Mouse (Mus musculus): ENCODE measurements around the gene Pom121l2.

Gene Pom121l2

DNA sequence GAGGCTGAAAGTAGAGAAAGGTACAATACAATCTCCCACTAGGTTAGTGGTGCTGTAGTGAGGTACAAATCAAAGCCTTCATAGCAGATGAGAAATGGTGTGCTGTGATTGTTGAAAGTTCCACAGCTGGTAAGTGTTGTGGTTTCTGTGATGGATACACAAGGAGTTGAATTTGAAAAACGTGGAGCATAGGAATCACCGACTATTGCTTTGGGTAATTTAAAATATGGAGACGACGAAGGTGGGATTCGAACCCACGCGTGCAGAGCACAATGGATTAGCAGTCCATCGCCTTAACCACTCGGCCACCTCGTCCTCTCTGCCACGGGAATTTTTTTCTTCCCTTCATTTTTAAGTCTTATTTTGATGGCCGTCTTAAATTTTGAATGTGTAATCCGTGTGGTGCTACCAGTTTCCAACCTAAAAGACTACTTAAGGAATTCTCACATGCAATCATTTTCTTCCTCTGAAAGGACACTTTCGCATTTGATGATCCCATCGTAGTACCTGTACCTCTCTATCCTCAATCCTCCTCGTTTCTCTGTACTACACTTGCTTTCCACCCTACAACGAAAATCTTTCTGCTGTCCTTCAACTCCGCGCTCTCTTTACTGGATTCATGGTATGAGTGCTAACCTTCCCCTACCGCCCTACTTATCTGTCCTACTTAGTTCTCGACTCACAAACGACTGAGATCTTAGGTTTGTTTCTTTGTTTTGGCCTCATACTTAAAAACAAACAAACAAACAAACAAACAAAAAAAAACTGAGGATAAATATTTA, 13.2 kb downstream of the Pom121l2 start:
- DNase-seq (ENCODE audit: low read depth, low spot score), result no peak

DNA sequence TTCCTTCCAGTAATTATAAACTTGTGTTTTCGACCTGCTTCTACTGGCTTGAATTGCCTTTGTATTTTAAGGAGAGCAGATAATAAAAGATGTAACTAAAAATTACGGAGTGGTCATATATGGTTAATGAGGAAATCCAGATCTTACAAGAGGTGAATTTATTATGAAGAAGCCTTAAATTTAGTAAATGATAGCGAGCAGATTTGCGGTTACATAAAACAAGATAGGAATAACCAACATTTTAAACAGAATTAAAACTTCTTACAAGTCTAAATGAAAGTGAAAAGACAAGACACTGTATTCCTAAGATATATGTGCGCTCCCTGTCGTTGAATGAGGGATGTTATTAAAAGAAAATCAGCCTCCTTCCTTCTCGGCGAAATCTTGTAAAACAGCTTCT, 13.9 kb downstream of the Pom121l2 start:
- no peak for DNase-seq (ENCODE audit: low read depth, low spot score)

DNA sequence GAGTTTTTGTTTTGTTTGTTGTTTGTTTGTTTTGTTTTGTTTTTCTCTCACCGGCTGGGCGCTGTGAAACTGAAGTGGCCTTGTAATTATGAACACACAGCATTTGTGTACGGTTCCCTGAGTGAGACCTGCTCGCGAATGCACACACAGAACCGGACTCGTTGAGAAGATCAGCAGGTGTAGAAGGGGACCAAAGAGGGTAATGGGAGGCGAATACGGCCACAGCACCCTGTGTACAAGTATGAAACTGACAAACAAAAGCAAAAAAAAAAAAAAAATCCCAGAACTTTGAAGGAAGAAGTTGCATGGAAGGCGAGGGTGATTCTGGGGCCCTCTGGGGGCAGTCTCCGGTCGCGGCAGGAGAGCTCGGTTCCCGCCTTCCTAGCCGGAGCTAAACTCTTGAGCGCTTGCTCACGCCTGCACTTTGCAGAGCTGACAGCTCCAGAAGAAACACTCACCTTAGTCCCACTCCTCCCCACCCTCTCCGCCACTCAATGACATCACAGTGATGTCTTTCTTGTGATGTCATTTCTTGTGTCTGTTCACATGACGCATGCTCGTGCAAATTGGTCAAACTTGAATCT, 14.4 kb downstream of the Pom121l2 start:
- no peak for DNase-seq (ENCODE audit: low read depth, low spot score)

DNA sequence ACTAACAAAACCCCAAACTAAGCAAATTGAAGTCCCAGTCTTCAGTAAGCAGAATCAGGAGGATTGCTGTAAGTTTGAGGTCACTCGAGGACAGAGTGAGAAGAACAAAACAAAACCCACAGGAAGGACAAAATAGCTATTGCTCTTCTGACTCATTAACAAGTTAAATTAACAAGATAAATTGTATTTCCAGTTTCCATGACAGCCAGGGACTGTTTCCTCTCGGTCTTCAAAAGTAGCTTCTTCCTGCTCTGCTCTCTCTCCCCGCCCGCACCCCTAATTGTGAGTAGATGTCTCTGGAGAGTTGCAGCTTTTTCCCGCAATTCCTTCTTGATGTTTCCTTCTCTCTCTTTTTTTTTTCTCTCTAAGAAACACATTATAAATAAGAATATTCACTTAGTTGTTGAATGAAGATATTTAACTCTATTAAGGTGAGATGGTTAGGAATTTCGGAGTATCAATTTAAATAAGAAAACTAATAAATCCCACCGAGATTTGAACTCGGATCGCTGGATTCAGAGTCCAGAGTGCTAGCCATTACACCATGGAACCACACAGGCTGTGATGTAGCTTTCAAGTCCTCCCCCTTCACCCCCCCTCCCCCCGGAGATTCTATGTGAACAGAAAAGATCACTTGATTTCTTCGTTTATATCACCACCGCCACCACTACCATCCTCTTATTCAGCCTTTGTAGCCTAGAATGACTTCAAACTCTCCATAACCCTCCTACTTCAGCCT, 15.3 kb downstream of the Pom121l2 start:
- DNase-seq (ENCODE audit: low read depth, low spot score), result no peak

DNA sequence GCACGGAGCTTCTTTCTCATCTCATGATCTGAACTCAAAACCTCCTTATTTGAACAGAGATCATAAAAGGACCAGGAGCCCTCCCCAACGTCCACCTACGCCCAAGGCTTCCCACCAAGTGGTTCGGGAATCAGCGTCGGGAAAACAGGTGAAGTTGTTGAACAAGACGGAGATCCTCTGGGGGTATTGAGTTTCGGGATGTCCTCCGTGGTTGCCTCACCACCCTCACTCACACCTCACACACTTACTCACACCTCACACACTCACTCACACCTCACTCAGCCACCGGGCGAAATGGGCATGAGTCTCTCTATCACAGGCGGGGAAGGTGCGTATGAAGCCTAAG, 15.8 kb downstream of the Pom121l2 start:
- DNase-seq (ENCODE audit: low read depth, low spot score), result no peak

DNA sequence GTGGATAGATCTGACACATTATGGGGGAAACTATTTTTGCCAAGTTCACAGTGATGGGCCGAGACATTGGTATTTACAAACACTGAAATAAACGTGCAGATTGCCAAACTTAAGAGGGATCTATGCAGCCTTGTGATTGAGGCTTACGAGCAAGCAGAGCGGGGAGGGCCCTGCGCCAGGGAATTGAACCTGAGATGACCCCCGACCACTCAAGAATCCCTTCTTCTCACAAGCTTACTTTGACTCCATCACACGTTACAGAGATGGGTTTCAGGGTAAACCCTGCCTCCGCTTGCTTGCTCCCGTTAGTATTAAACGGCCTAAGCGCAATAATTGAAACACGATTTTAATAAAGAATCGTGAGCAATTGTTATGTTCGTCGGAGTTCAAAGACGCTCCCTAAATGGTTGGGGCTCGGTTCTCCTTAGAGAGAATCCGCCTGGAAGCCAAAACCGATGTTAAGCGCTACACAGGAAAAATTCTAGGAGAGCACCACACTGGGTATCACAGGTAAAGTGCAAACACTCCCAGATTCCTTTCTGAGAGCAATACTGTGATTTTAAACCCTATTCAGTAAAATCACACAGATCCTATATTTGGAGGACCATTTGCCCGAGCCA, 16.3 kb downstream of the Pom121l2 start:
- no peak for DNase-seq (ENCODE audit: low read depth, low spot score)

DNA sequence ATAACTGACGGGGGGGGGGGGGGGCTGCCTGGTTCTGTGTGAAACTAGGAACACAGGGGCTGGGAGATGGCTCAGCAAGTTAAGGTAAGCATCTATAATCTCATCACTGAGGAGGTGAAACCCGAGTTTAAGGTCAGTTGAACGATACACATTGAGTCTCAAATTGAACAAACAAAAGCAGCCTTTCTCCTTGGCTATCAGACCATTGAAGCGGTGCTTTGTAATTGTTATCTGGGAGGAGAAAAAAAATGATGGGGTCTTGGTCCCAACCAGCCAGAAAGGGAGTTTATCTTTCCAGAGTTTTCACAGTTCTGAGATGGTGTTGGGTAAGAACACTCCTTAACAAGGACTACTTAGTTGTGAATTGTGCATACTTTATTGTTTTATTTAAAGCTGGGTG, 16.8 kb downstream of the Pom121l2 start:
- DNase-seq (ENCODE audit: low read depth, low spot score), result no peak

DNA sequence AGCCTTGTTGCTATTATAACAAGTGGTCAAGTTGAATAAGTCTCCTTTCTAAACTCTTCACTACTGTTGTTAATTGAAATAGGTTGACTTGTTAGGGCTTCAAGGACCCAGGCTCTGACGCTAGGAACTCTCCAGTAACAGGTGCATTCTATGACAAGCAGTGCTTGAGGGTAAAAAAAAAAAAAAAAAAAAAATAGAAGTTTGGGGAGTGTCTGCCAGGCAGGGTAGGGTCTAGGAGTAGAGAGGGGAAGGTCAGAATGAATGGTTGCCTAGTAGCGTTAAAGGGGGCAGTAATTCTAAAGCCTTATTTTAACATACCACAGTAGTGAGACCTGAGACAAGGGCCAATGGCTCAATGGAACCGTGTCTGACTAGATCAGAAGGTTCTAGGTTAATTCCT, 17.4 kb downstream of the Pom121l2 start:
- no peak for DNase-seq (ENCODE audit: low read depth, low spot score)

DNA sequence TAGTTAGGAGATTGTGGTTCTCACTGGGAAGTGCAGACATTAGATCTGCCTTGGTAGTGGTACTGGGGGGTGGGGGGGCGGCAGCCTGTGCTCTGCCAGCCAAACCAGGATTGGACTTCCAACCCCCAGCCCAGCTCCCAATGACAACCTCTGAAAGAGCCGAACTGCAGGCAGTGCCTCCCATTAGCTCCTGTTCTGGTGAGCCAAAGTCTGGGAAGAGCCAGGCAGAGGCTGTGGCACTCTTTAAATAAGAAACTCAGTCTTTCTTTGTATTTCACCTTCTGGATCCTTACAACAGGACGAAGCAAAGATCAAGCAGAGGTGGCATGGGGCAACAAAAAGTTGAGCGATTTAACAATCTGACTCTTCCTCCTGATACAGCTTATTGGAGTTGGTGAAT, 18.2 kb downstream of the Pom121l2 start:
- no peak for DNase-seq (ENCODE audit: low read depth, low spot score)

DNA sequence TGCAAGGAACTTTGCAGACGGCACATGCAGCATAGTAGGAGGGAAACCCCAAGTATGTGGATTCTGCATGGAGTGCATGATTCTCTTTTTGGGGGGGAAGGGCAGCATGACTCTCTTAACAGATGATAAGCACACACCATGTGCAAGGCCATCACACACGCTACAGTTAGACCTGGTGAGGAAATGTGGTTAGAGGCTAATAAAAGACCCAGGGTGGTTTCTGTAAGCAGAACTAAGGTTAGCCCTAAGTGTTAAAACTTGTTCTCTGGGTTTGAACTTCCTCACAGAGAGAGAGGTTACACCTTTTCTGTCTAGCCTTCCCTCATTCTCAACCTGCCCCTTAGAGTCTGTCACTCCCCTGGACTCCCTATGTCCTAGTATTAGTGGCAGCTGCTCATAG, 20.4 kb downstream of the Pom121l2 start:
- no peak for DNase-seq (ENCODE audit: low read depth, low spot score)

DNA sequence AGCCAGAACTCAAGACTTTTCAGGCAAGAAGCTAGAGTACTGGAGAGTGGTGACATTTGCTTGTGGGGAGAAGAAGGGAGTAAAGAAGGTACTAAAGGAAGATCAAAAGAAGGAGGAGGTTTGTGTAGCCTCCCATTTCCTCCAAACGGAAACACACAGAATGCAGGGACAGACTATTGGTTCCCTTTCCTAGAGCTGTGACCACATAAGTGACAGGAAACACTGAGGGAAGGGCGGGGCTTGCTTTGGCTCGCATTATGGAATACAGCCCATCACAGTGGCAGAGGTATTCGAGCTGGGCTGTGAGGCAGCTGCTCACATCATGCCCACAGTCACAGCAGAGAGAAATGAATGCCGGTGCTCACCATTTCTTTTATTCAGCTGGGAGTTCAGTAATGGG, 20.8 kb downstream of the Pom121l2 start:
- DNase-seq (ENCODE audit: low read depth, low spot score), result no peak

DNA sequence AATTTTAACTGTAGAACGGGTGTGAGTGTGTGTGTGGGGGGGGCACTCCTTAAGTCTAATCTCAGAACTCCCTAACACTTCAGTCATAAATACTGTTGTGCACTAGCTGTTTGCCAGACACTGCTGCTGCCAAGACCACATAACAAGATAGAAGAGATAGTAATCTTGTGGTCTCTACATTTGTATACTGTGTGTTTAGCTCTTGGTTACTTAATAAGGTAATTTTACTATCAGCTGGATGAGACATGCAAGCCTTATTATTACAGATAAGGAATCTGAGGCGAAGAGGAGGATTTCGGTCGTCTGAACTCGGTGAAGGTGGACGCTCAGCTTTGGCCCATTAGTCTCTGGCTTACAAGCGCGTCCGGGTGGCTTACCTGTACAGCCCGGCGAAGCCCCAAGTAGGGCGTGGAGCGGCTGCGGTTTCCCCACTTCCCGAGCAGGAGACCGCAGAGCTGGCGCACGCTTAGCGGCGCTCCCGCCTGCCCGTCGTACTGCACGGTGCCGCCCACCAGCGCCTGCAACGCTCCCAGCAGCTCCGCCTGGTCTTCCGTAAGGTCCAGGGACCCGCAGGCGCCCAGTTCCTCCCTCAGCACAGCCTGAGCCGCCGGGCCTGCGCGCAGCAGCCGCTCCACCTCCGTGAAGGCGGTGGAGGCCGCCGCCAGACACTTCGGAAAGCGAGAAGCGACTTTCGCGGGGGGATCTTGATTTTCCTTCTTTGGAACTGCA, 24.8 kb downstream of the Pom121l2 start:
- DNase-seq (ENCODE audit: low read depth, low spot score), result no peak

DNA sequence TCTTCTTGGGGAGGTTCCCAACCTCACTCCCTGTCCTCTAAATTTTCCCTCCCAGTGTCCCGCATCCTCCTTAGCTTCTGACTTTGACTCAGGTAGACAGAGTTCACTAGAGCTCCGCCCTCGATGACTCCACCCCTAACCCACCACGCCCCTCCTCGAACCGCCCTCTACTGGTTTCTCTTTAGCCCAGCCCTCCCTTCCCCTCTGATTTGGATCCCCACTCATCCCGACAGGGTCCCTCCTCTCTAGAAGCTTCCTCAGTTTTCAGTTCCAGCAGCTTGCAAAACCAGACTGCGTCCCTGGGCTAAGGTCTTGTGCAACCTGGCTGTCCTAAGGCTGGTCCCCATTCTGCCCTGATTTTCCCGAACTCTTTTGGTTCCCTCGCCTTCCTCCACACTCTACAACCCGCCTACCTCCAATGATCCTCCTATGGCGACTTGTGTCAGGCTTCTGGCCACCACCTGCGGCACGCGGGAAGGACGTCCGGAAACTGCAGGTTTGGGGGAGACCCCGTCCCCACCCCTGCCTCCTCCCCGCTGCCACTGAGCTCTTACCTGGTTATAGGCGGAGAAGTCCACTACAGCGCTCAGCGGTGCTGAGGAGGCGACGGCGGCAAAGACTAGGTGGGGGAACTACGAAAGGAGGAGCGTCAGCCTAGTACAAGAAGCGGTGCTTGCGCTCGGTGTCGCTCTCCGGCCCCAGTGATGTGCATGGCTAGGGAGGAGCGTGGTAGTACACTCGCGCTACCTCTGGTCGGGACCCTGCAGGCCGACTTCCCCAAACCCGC, 25.5 kb downstream of the Pom121l2 start:
- no peak for DNase-seq (ENCODE audit: low read depth, low spot score)

DNA sequence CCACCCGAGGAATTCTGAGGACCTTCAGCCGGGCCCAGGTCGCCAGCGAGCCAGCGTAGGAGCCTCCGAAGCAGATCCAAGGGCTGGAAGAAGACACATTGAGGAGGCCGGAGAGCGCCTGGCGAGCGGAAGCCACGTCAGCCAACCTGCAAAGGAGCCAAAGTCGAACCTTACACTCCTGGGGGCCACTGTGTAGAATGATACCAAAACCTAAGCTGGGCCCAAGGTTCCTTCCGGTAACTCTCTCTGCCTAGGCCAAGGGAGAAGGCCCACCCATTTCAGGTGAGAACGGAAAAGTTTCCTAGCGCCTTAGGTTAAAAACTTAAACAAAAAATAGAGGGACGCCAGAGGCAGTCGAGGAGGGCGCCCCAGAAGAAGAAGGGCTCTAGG, 26.1 kb downstream of the Pom121l2 start:
- no peak for DNase-seq (ENCODE audit: low read depth, low spot score)

DNA sequence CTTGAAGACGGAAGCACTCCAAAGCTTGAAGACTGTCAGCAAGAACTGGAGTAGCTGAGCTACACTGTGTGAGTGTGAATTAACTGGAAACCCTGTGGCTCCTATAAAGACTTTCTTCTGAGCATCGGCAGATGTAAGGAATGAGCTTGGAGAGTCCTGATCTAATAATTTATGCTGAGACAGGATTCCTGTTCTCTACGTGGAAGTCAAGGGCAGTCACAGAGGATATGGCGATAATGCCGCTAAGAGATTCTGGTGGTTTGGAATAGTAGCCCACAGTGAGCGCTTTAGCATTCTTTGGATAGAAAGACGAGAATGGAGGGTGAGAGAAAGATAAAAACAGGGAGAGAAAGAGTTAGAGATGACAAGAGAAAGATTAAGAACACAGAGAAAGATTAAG, 26.9 kb downstream of the Pom121l2 start:
- DNase-seq (ENCODE audit: low read depth, low spot score), result no peak

DNA sequence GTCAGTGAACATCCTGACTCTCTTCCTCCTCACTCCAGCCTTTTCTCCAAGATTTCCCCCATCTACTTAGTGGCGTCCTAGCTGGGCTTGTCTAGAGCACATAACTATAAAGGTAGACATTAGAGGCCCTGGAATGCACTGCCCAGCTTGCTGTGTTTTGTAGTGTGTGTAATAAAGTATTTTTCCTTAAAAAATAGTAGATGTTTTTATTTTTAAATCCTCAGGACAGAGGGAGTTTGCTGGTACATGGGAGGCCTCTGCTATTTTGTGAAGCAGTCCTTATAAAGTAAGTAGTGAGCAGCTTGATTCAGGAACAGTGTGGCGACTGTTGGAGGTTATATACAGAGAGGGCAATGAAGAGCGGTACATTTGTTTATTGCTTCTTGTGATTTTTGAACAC, 27.7 kb downstream of the Pom121l2 start:
- DNase-seq (ENCODE audit: low read depth, low spot score), result no peak

DNA sequence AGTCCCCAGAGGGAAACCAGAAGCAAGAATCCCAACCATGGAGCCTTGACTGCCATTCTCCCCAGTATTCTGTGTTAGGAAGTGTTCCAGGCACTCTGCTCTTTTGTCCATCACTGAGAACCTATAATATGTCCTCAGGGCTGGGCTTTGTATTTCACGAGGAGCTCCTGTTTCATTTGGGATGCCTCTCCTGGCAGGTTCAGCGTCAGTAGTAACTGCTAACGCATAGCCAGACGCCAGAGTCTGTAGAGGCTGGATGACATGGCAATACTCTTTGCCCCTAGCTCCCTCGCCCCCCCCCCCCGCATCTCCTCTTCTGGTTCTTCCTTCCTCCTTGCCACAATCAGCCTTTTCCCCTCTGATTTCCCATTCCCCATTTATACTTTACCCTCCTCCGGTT, 28.6 kb downstream of the Pom121l2 start, which contains the start of gene Prss16:
Gene Prss16, minus strand, starts transcription at position 101 of the 400 bp plus-strand sequence.
- DNase-seq (ENCODE audit: low read depth, low spot score), result no peak

DNA sequence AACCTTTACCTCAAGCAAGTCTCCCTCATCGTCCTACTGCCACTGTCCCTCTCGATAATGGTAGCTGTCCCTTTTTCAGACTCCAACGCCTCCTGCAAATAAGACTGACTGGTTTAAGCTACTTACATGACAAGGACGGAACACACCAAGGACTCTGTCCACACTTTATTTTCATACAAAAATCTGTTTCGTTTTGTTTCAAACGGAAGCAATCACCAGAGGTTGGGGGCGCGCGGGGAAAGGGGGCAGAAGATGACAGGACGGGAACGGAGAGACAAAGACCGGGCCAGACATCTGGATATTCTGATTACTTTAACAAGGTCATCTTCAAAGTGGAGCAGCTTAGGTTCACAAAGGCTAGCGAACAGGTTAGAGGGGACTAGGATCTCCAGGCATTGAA, 32.7 kb downstream of the Pom121l2 start:
- DNase-seq (ENCODE audit: low read depth, low spot score), result no peak

DNA sequence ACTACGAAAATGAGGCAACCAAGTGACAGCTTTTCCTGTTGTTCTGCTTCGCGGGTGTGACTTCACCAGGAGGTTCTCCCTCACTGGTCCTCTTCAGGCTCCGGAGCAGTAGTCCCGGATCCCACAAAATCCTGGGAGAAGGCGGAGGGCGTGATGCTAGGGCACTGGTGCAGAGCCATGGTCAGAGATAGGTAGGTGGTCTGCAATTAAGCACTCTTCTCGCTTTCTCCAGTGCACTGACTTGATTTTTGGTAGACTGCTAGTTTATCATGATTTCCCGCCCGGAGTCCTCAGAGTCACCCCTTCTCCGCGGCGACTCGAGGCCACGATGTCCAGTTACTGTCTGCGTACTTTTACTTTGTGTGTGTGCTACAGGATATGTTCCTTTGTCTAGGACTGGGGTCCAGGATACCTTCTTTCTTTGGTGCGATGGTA, 33.4 kb downstream of the Pom121l2 start:
- DNase-seq (ENCODE audit: low read depth, low spot score), result no peak

DNA sequence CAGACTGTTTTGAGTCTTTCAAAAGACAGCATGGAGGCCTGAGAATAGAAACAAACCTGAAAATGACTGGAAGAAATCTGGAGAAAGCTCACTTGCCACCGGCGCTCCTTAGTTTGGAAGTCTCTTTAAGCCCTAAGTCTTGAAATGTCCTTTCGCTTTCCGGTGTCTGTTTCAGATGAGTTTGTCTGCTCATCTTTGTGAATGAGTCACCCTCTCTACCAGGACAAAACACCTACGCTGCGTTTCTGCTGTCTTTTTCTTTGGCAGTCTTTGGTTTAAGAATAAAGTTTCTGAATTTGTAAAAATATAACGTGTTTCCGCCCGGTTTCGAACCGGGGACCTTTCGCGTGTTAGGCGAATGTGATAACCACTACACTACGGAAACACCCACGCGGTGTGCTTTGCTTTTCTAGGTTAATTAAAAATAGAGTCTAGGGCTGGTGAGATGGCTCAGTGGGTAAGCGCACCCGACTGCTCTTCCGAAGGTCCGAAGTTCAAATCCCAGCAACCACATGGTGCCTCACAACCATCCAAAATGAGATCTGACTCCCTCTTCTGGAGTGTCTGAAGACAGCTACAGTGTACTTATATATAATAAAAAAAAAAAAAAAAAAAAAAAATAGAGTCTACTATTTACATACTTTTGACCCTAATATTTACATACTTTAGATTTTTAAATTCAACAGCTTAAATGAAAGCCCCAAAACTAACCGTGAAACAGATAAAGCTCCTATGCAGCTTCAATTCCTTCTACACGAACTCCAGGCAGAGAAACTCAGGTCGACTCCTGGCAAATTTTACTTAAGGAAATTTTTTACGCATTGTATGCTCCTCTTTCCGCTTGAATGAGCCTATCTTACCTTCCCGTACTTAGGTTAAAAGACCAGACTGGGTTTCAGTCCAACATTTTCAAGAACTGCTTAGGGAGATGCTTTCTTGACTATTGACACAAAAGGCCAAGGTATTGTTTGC, 34.8 kb downstream of the Pom121l2 start:
- DNase-seq (ENCODE audit: low read depth, low spot score), result no peak
